In the genomic region with DNA sequence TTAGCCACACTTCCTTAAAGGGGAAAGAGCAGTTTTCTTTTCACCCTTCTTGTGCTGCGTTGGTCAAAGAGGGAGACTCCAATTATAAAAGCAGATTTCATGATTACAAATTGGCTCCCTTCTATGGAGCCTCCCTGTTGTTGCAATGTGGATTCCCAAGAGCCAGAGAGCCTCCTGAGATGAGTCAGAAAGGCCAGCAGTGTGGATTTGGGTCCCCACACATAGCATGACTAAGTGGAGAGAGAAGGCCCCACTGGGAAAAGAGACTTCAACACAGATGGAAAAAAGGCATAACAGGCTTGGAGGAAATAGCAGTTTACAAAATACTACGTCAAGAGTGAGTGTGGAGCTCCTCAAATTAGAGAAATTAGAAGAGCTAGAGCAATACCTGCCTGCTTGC, we compare ENCODE assay signal across 13 mouse cellular contexts. TPM values are rescaled to one million over a fixed set of nuclear protein-coding genes. Genes with fewer than 3 reads are reported as not detected.
DNase-seq lines count a peak whose midpoint lies in the region; ATAC-seq and TF ChIP-seq lines count a peak whose summit lies in the region.
"Had no signal": no experiment of that assay in that cellular context is flagged by ENCODE, and none has a peak within 500 bp of the region (broad histone marks: within the 10 kb centered on the region; RNA-seq: fewer than 3 reads in every experiment).

No protein-coding gene starts in this region.

- H3K9me3 ChIP-seq in embryonic facial prominence, embryonic 14.5 days (ENCODE audit: control insufficient read depth, low read length): no peaks in the 10 kb centered on the region
- H3K9me3 ChIP-seq in embryonic facial prominence, embryonic 10.5 days: no peaks in the 10 kb centered on the region
- H3K9me3 ChIP-seq in kidney, postnatal 0 days (replicated peaks; ENCODE audit: low read length): no peaks in the 10 kb centered on the region
- H3K9me3 ChIP-seq in kidney, embryonic 15.5 days (replicated peaks): no peaks in the 10 kb centered on the region
- no peaks in the 10 kb centered on the region for H3K9me3 ChIP-seq in forebrain, embryonic 12.5 days
- H3K9me3 ChIP-seq: forebrain, embryonic 13.5 days had no signal

- in situ Hi-C loops in Patski (cut with MboI; ENCODE audit: low pct_unique_long_range_greater_than_20kb): loop anchor here (5.0 kb wide), 1 partner anchor 102 kb away; no protein-coding TSS in a partner anchor

- no peak overlapping the region for H3K27ac ChIP-seq in embryonic facial prominence, embryonic 14.5 days (replicated peaks; ENCODE audit: low read depth, low read length)
- H3K27ac ChIP-seq in embryonic facial prominence, embryonic 10.5 days (replicated peaks): no peak overlapping the region
- no peak overlapping the region for H3K27ac ChIP-seq in kidney, postnatal 0 days
- H3K27ac ChIP-seq in kidney, embryonic 15.5 days: no peak overlapping the region
- no peak overlapping the region for H3K27ac ChIP-seq in forebrain, embryonic 12.5 days
- H3K27ac ChIP-seq: forebrain, embryonic 13.5 days; hindbrain, embryonic 14.5 days had no signal

- H3K9ac ChIP-seq in embryonic facial prominence, embryonic 14.5 days (ENCODE audit: low read depth, low read length): no peak overlapping the region
- no peak overlapping the region for H3K9ac ChIP-seq in kidney, postnatal 0 days (ENCODE audit: low read depth, low read length)
- H3K9ac ChIP-seq in kidney, embryonic 15.5 days: no peak overlapping the region
- no peak overlapping the region for H3K9ac ChIP-seq in forebrain, embryonic 12.5 days
- H3K9ac ChIP-seq: forebrain, embryonic 13.5 days; hindbrain, embryonic 14.5 days had no signal

- H3K4me1 ChIP-seq in embryonic facial prominence, embryonic 14.5 days (ENCODE audit: control insufficient read depth, insufficient read depth, low read length): peaks cover 14% of the 10 kb centered on the region
- H3K4me1 ChIP-seq in embryonic facial prominence, embryonic 10.5 days: peaks cover 24% of the 10 kb centered on the region
- no peaks in the 10 kb centered on the region for H3K4me1 ChIP-seq in kidney, postnatal 0 days (replicated peaks; ENCODE audit: insufficient read depth, low read length)
- H3K4me1 ChIP-seq in kidney, embryonic 15.5 days: peaks cover 24% of the 10 kb centered on the region
- H3K4me1 ChIP-seq in forebrain, embryonic 12.5 days: peaks cover 21% of the 10 kb centered on the region

- CTCF ChIA-PET in Patski (lab: Charles Lee): interaction anchor here (0.9 to 2.2 kb wide), 2 partner anchors 95 to 203 kb away, joined by 3 to 11 read pairs; no protein-coding TSS in a partner anchor

- no peak for TF ChIP-seq POLR2A in myocyte (IDR thresholded peaks at IDR 0.05; ENCODE audit: insufficient read length, low read depth)

- H3ac ChIP-seq in myocyte (ENCODE audit: control insufficient read depth, insufficient read length): no peak overlapping the region

- ATAC-seq in embryonic facial prominence, embryonic 14.5 days (ENCODE audit: low read depth): no peak
- ATAC-seq in kidney, postnatal 0 days (replicated peaks; ENCODE audit: low FRiP score, low read depth): no peak
- ATAC-seq in kidney, embryonic 15.5 days (replicated peaks; ENCODE audit: low FRiP score): no peak
- peak; percentile 20 for ATAC-seq in Patski
- no peak for ATAC-seq in forebrain, embryonic 12.5 days (ENCODE audit: low FRiP score)
- ATAC-seq: forebrain, embryonic 13.5 days had no signal

- 63% methylated on average over 2 of the region's 2 CpGs for WGBS in embryonic facial prominence, embryonic 14.5 days
- 77% methylated on average over 2 of the region's 2 CpGs for WGBS in embryonic facial prominence, embryonic 10.5 days
- WGBS in kidney, postnatal 0 days: 77% methylated on average over 2 of the region's 2 CpGs
- 79% methylated on average over 2 of the region's 2 CpGs for WGBS in kidney, embryonic 15.5 days
- WGBS in forebrain, embryonic 12.5 days: 83% methylated on average over 2 of the region's 2 CpGs

- peaks cover 39% of the 10 kb centered on the region for H3K79me2 ChIP-seq in myocyte (ENCODE audit: control insufficient read depth, insufficient read depth)

- no peaks in the 10 kb centered on the region for H3K36me3 ChIP-seq in embryonic facial prominence, embryonic 14.5 days (ENCODE audit: control insufficient read depth, insufficient read depth, low read length)
- no peaks in the 10 kb centered on the region for H3K36me3 ChIP-seq in embryonic facial prominence, embryonic 10.5 days (replicated peaks)
- H3K36me3 ChIP-seq in kidney, postnatal 0 days (ENCODE audit: insufficient read depth, low read length): no peaks in the 10 kb centered on the region
- no peaks in the 10 kb centered on the region for H3K36me3 ChIP-seq in kidney, embryonic 15.5 days
- no peaks in the 10 kb centered on the region for H3K36me3 ChIP-seq in myocyte (ENCODE audit: control insufficient read depth, insufficient read depth)
- H3K36me3 ChIP-seq in forebrain, embryonic 12.5 days (replicated peaks): no peaks in the 10 kb centered on the region

- TF ChIP-seq CTCF in kidney, postnatal 0 days (IDR thresholded peaks at IDR 0.05; ENCODE audit: low read depth): no peak
- no peak for TF ChIP-seq CTCF in Patski (IDR thresholded peaks at IDR 0.05)

- H3K27me3 ChIP-seq in embryonic facial prominence, embryonic 14.5 days (replicated peaks; ENCODE audit: control insufficient read depth, insufficient read depth, low read length): peaks cover 17% of the 10 kb centered on the region
- H3K27me3 ChIP-seq in embryonic facial prominence, embryonic 10.5 days (replicated peaks; ENCODE audit: low read depth, poor library complexity, severe bottlenecking): peaks cover 52% of the 10 kb centered on the region
- H3K27me3 ChIP-seq in kidney, postnatal 0 days (ENCODE audit: insufficient read depth, low read length): no peaks in the 10 kb centered on the region
- H3K27me3 ChIP-seq in kidney, embryonic 15.5 days: peaks cover 15% of the 10 kb centered on the region
- H3K27me3 ChIP-seq in Patski (no peaks in the 10 kb centered on the region), myocyte (ENCODE audit: control insufficient read depth, insufficient read depth, insufficient read length) (no peaks in the 10 kb centered on the region)
- H3K27me3 ChIP-seq in forebrain, embryonic 12.5 days: peaks cover 40% of the 10 kb centered on the region

- no peak for DNase-seq in embryonic facial prominence, embryonic 14.5 days (ENCODE audit: low spot score)
- DNase-seq in embryonic facial prominence, embryonic 10.5 days (ENCODE audit: low spot score): no peak
- DNase-seq in kidney, postnatal 0 days (ENCODE audit: low spot score): no peak
- no peak for DNase-seq in Patski (ENCODE audit: low read depth, low spot score)
- DNase-seq in thymus, postnatal 25 days: no peak
- DNase-seq: embryo, embryonic 11 days; kidney, postnatal 4 days; left cerebral cortex, postnatal 4 days had no signal

- peak overlapping the region; percentile 97; the same call in 1 of the 2 replicates for H3K4me2 ChIP-seq in embryonic facial prominence, embryonic 14.5 days (ENCODE audit: low read depth, low read length)
- peak overlapping the region; percentile 5; the same call in 1 of the 2 replicates for H3K4me2 ChIP-seq in kidney, postnatal 0 days (ENCODE audit: low read length)
- H3K4me2 ChIP-seq in kidney, embryonic 15.5 days: no peak overlapping the region
- H3K4me2 ChIP-seq in myocyte (ENCODE audit: low read depth): peak overlapping the region; percentile 97
- no peak overlapping the region for H3K4me2 ChIP-seq in forebrain, embryonic 12.5 days
- H3K4me2 ChIP-seq: hindbrain, embryonic 14.5 days had no signal

- 0 out of 2 replicates have a peak overlapping the region, but pooled peaks have one; percentile 7 for H3K4me3 ChIP-seq in embryonic facial prominence, embryonic 14.5 days (ENCODE audit: low read depth, low read length)
- H3K4me3 ChIP-seq in embryonic facial prominence, embryonic 10.5 days: no peak overlapping the region
- H3K4me3 ChIP-seq in kidney, postnatal 0 days (replicated peaks; ENCODE audit: low read depth, low read length): no peak overlapping the region
- H3K4me3 ChIP-seq in kidney, embryonic 15.5 days (replicated peaks): no peak overlapping the region
- H3K4me3 ChIP-seq in myocyte: peak overlapping the region; percentile 68
- no peak overlapping the region for H3K4me3 ChIP-seq in forebrain, embryonic 12.5 days (replicated peaks)
- H3K4me3 ChIP-seq: forebrain, embryonic 13.5 days had no signal

- POLR2A ChIA-PET in Patski (lab: Charles Lee): no interaction called here

TF ChIP-seq in myocyte, 11 proteins besides CTCF, POLR2A, EP300 and RAD21:
- TF ChIP-seq CEBPB (IDR thresholded peaks at IDR 0.05; ENCODE audit: insufficient read depth, poor library complexity, severe bottlenecking) (peak; percentile 53; the same call in 1 of the 2 replicates), USF1 (IDR thresholded peaks at IDR 0.05; ENCODE audit: low read depth) (no peak)

RNA-seq across cellular contexts. Expression of a gene that starts 3.1 kb away (rescaled TPM):
- 195 and 238 TPM in 2 replicates for polyA plus RNA-seq in embryonic facial prominence, embryonic 14.5 days (2014; fragmentation: Nextera tagmentation; extraction: Ambion mirVana)
- 6.0 and 7.9 TPM in 2 replicates for polyA plus RNA-seq in embryonic facial prominence, embryonic 10.5 days (2016; fragmentation: Nextera tagmentation; extraction: Ambion mirVana)
- polyA plus RNA-seq in kidney, postnatal 0 days (2015; fragmentation: Nextera tagmentation; extraction: Ambion mirVana): 69.4 and 75.5 TPM in 2 replicates
- 77.9 and 98.7 TPM in 2 replicates for polyA plus RNA-seq in kidney, embryonic 15.5 days (2015; fragmentation: Nextera tagmentation; extraction: Ambion mirVana)
- polyA plus RNA-seq in Patski (2021) (175 TPM), myocyte (2012; fragmentation: generic; extraction: Trizol) (64.7 TPM)
- 10.6 and 13.5 TPM in 2 replicates for polyA plus RNA-seq in forebrain, embryonic 12.5 days (2016; fragmentation: Nextera tagmentation; extraction: Ambion mirVana)

RNA-seq across cellular contexts. Expression of a gene that starts 28.3 kb away (rescaled TPM):
- 30.4 and 40.5 TPM in 2 replicates for polyA plus RNA-seq in embryonic facial prominence, embryonic 14.5 days (2014; fragmentation: Nextera tagmentation; extraction: Ambion mirVana)
- 4.4 and 5.0 TPM in 2 replicates for polyA plus RNA-seq in embryonic facial prominence, embryonic 10.5 days (2016; fragmentation: Nextera tagmentation; extraction: Ambion mirVana)
- polyA plus RNA-seq in kidney, postnatal 0 days (2015; fragmentation: Nextera tagmentation; extraction: Ambion mirVana): 53.9 and 54.2 TPM in 2 replicates
- polyA plus RNA-seq in kidney, embryonic 15.5 days (2015; fragmentation: Nextera tagmentation; extraction: Ambion mirVana): 32.2 and 32.3 TPM in 2 replicates
- polyA plus RNA-seq in Patski (2021) (66.6 TPM), myocyte (2012; fragmentation: generic; extraction: Trizol) (2.9 TPM)
- 5.9 and 6.2 TPM in 2 replicates for polyA plus RNA-seq in forebrain, embryonic 12.5 days (2016; fragmentation: Nextera tagmentation; extraction: Ambion mirVana)

Comparison
In these comparisons a context has a peak if more than half of its experiments do, and no peak if none do; other contexts are left out.
1. H3K4me2 ChIP-seq: peak in embryonic facial prominence, embryonic 14.5 days (single experiment), kidney, postnatal 0 days (single experiment) and myocyte (single experiment); none in kidney, embryonic 15.5 days (single experiment) and forebrain, embryonic 12.5 days (single experiment).
2. H3K4me3 ChIP-seq: peak in embryonic facial prominence, embryonic 14.5 days (single experiment) and myocyte (single experiment); none in embryonic facial prominence, embryonic 10.5 days (single experiment), kidney, postnatal 0 days (single experiment), kidney, embryonic 15.5 days (single experiment) and forebrain, embryonic 12.5 days (single experiment).